Mouse (Mus musculus): ENCODE measurements around the gene Ak1.

The Ak1 gene

DNA sequence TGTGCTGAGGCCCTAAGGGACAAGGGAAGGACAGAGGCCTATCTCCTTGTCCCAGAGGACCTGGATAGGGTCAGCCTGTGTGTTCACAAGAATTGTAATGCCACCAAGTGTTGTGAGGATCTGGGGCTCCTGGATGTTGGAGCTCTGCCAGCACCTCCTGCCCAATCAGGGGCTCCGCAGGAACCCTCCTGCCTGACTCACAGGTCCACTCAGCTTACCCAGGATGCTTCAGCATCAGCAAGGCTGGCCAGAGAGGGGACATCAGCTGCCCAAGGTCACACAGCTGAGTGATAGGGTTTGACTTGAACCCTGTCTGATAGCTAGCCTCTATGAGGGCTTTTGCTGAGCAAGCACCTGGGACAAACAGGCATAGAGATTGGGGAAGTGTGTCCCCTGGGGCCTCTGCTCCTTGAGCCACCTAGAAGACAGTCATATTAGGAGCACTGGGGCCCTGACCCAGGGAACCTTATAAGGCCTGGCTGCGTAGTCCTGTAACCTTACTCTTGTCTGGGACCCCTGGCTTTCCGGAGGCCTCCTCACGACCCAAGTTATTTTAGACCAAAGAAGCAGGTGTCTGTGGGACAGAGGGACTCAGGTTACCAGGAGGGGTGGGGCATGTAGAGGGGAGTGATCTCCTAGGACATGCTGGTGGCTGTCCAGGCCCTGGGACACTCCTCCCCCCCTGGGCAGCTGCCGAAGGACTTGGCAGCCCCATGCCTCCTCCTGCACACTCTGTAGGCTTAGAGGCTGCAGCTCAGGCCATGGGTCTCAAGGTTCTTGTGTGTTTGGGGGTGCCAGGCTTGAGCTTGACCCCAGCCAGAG, 4.5 kb downstream of the Ak1 start:
- in situ Hi-C loops (cut with MboI, MseI): no loop called here

- in situ Hi-C loops (cut with MboI, MseI): no loop called here
These were observed 5.9 kb downstream of the Ak1 start for GRCm38 (mm10) chr2:32627266-32628043.

DNA sequence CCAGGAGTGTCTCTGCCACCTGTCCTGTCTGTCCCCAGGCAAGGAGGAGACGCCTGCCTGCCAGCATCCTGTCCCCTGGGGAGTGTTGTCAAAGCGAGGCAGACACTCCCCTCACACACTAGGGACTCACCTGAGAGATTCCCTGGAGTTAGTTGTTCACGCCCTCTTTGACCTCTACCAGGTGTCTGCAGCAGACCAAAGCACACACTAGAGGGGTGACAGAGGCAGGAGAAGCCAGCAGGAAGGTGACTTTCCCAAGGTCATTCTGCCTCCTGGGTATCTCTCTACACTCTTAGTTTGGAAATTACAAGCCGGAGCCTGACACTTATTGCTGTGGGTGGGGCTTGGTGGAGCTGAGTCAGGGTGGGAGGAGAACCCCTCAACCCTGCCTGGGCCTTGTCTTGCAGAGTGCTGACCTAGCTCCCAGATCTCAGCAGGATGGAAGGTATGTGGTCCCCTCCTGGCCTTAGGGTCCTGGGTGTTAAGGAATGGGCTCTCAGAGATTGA, 6.5 kb downstream of the Ak1 start:
- in situ Hi-C loops (cut with MboI, MseI): no loop called here

- in situ Hi-C loops (cut with MboI, MseI): no loop called here
These were observed 7.2 kb downstream of the Ak1 start for GRCm38 (mm10) chr2:32628729-32629128.

- in situ Hi-C loops (cut with MboI, MseI): no loop called here
These were observed 7.9 kb downstream of the Ak1 start for GRCm38 (mm10) chr2:32629276-32629976.

GRCm38 (mm10) chr2:32630036-32630435, 8.5 kb downstream of the Ak1 start:
- in situ Hi-C loops (cut with MboI, MseI): loop anchor here (5.0 kb wide), 1 partner anchor 57 kb away; no protein-coding TSS in a partner anchor

- in situ Hi-C loops (cut with MboI, MseI): loop anchor here (5.0 kb wide), 1 partner anchor 56 kb away; no protein-coding TSS in a partner anchor
These were observed 9.5 kb downstream of the Ak1 start for GRCm38 (mm10) chr2:32631046-32631445.

GRCm38 (mm10) chr2:32631737-32632394, 10.3 kb downstream of the Ak1 start:
- in situ Hi-C loops (cut with MboI, MseI): loop anchor here (5.0 kb wide), 1 partner anchor 55 kb away; no protein-coding TSS in a partner anchor

GRCm38 (mm10) chr2:32633660-32634059, 12.1 kb downstream of the Ak1 start:
- in situ Hi-C loops (cut with MboI, MseI): loop anchor here (5.0 kb wide), 1 partner anchor 54 kb away; no protein-coding TSS in a partner anchor

DNA sequence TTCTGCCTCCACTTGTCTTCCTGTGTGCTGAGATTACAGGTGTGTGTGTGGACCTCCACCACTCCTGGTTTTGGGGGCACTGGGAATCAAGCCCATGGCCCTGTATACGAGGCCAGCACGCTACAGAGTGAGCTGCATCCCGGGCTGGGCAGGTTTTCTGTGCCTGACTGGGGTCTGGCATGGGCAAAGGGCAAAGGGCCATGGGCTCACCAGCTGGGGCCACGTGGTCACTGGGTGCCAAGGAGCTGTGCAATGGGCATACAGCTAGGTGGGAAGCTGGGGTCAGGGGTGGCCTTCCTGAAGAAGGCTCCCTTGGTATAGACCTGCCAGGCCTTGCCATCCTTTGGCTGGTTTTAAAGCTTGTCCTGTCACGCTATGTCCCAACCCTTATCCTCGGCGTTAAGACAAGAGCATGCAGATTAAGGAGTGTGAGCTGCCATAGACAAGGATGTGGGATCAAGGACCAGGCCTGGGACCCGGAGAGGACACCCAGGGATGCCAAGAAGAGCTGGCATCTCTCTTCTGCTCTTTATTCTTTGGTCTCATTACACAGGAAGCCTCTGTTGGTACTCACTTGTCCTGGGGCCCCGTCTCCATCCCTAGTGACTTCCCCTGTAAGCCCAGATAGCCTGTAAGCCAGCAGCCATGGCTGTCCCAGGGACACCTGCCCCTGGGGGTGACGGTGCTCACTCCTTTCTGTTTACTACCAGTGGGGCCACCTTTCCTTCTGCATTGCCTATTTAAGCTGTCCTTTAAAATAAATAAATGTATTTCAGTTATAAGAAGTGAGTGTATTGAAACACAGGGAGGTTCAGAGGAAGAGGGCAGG, 12.9 kb downstream of the Ak1 start:
- in situ Hi-C loops (cut with MboI, MseI): loop anchor here (5.0 kb wide), 1 partner anchor 53 kb away; no protein-coding TSS in a partner anchor

GRCm38 (mm10) chr2:32636617-32637016, 15.1 kb downstream of the Ak1 start:
- in situ Hi-C loops (cut with MboI, MseI): no loop called here

GRCm38 (mm10) chr2:32637778-32638281, 16.3 kb downstream of the Ak1 start:
- in situ Hi-C loops (cut with MboI, MseI): no loop called here

DNA sequence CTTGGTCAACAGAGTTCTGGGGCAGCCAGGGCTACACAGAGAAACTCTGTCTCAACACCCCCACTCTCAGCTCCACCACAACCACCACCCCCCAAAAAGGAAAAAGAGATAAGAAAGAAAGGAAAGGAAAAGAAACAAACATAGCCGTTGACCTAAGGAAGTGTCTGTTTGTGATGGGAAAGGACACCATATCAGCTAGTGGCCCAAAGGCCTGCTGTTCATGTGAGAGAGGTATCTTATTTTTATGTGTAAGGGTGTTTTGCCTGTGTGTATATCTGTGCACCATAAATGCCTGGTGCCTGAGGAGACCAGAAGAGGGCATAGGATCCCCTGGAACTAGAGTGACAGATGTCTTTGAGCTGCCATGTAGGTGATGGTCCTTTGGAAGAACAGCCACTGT, 18.1 kb downstream of the Ak1 start:
- in situ Hi-C loops (cut with MboI, MseI): loop anchor here in 1 of 2 experiments (10.0 kb wide), 1 partner anchor 705 kb away; no protein-coding TSS in a partner anchor

DNA sequence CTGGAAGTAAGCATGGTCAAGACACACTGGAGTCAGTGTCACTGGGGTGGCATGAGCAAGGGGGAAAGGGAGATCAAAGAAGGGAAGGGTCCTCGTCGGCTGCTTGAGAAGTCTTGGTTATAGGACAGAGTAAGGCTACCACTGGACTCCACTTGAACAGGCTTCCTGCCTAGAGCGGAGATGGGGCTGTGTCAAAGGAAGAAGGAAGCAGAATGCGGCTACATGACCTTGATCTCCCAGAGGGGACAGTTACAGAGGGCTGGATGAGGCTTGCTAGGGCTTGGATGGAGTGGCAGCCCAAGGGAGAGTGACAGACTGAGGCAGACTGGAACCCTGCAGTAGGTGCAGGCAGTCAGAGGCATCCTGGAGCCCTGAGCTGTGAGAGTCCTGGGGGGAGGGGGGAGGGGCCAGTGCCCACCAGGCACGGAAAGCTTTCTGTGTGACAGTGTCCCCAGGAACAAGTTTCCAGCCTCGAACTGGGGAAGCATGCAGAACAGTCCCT, 19.0 kb downstream of the Ak1 start:
- in situ Hi-C loops (cut with MboI, MseI): loop anchor here in 1 of 2 experiments (10.0 kb wide), 1 partner anchor 706 kb away; no protein-coding TSS in a partner anchor

DNA sequence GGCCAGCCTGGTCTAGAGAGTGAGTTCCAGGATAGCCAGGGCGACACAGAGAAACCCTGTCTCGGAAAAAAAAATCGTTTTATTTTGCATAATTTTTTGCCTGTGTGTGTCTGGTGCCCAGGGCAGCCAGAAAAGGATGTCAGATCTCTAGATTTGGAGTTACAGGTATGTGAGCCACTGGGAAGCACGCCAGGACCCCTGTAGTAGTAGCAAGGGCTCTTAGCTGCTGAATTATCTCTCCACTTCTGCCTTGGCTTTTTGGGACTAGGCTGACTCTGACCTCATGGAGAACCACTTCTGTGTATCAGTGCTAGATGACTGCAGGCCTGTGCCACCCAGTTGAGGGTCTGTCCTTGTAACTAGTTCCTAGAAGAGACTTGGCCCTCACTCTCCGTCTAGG, 20.3 kb downstream of the Ak1 start:
- in situ Hi-C loops (cut with MboI, MseI): loop anchor here in 1 of 2 experiments (10.0 kb wide), 1 partner anchor 707 kb away; no protein-coding TSS in a partner anchor

DNA sequence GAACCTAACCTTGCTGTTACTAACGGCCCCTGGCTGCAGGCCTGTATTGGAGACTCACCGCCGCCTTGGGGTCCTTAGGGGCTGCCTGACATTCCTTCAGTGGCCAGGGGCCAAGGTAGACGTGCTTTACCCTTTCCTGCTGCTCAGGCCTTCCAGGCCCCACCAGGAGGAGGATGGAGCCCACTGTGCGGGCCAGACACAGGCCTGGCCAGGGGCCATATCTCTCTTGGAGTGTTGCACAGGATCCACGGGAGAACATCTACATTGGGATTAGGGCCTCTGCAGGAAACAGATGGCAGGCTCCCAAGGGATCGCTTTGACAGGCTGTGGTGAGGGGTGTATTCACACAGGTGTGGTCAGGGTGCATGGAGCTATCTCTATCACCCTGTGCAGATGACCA, 21.3 kb downstream of the Ak1 start:
- in situ Hi-C loops (cut with MboI, MseI): loop anchor here in 1 of 2 experiments (10.0 kb wide), 1 partner anchor 708 kb away; no protein-coding TSS in a partner anchor

- in situ Hi-C loops (cut with MboI, MseI): loop anchor here in 1 of 2 experiments (10.0 kb wide), 1 partner anchor 709 kb away; no protein-coding TSS in a partner anchor
These were observed 22.5 kb downstream of the Ak1 start for GRCm38 (mm10) chr2:32644083-32644482.

GRCm38 (mm10) chr2:32644799-32645475, 23.4 kb downstream of the Ak1 start:
- in situ Hi-C loops (cut with MboI, MseI): loop anchor here in 1 of 2 experiments (10.0 kb wide), 1 partner anchor 710 kb away; no protein-coding TSS in a partner anchor
